Comparison of ENCODE assay signal across 22 mouse cellular contexts in the genomic region with DNA sequence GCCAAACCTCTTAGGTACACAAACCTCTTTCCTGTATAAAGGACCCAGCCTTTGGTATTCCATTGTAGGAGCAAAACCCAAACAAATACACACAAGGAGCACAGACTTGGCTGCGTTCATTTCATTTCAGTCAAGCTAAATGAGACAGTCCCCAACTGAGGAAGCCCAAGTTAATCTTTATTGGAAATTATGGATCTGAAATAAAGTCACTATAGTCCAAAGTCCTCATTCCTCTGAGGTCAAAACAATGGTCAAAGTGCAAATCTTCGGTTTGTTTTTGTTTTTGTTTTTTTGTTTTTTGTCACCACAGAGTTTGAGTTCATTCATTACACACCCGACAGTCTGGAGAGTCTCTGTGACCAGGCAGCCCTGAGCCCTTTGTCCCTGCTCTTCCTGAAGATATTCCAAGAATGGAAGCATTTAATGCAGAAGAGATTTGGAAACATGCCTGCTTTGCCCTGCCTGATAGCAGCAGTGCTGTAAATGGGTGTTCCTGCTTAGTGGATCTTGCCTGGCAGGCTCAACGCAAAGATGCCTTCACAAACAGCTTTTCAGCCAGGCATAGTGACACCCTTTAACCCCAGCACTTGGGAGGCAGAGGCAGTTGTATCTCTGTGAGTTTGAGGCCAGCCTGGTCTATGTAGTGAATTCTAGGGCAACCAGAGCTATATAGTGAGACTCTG. TPM values are rescaled to one million over a fixed set of nuclear protein-coding genes. Genes with fewer than 3 reads are reported as not detected.
A peak's percentile ranks its signal among the peaks of the same experiment; 100 is the strongest.
DNase-seq lines count a peak whose midpoint lies in the region; ATAC-seq and TF ChIP-seq lines count a peak whose summit lies in the region.
"Had no signal": no experiment of that assay in that cellular context is flagged by ENCODE, and none has a peak within 500 bp of the region (broad histone marks: within the 10 kb centered on the region; RNA-seq: fewer than 3 reads in every experiment).

No protein-coding gene starts in this region.

- no peaks in the 10 kb centered on the region for H3K36me3 ChIP-seq in kidney, embryonic 14.5 days (ENCODE audit: control insufficient read depth, insufficient read depth, low read length)
- H3K36me3 ChIP-seq in heart, embryonic 14.5 days (ENCODE audit: control insufficient read depth, insufficient read depth, low read length), result no peaks in the 10 kb centered on the region
- H3K36me3 ChIP-seq in stomach, postnatal 0 days (ENCODE audit: control insufficient read depth, insufficient read depth, low read length), result no peaks in the 10 kb centered on the region
- H3K36me3 ChIP-seq: hindbrain, embryonic 13.5 days; limb, embryonic 10.5 days; liver, embryonic 13.5 days; lung, embryonic 15.5 days; midbrain, embryonic 10.5 days had no signal

- TF ChIP-seq CTCF in stomach, postnatal 0 days (IDR thresholded peaks at IDR 0.05; ENCODE audit: low read depth), result no peak

- DNase-seq in heart, adult 11 months, result peak; percentile 81
- no peak for DNase-seq in heart, postnatal 25 days (ENCODE audit: low spot score)
- peak; percentile 34 for DNase-seq in kidney, adult 18-20 months
- DNase-seq in kidney, adult 9 months, result peak; percentile 75
- DNase-seq in stomach, postnatal 0 days (ENCODE audit: low spot score), result no peak
- no peak for DNase-seq in layer of hippocampus, adult 11-12 months (ENCODE audit: low spot score)
- DNase-seq: cerebellum, adult 8-10 months; liver, embryonic 13.5 days; thymus, postnatal 36 days had no signal

- H3K9me3 ChIP-seq in kidney, embryonic 14.5 days (ENCODE audit: control insufficient read depth, low read length), result no peaks in the 10 kb centered on the region
- H3K9me3 ChIP-seq in heart, embryonic 14.5 days (ENCODE audit: control insufficient read depth, low read length), result no peaks in the 10 kb centered on the region
- H3K9me3 ChIP-seq in stomach, postnatal 0 days (ENCODE audit: control insufficient read depth, low read length), result no peaks in the 10 kb centered on the region
- H3K9me3 ChIP-seq: hindbrain, embryonic 13.5 days; limb, embryonic 10.5 days; liver, embryonic 13.5 days; lung, embryonic 15.5 days; midbrain, embryonic 10.5 days had no signal

- H3K4me3 ChIP-seq in kidney, embryonic 14.5 days (ENCODE audit: low read length), result no peak overlapping the region
- H3K4me3 ChIP-seq in heart, embryonic 14.5 days (ENCODE audit: control insufficient read depth in 1 of 2, insufficient read depth in 1 of 2, low read depth in 1 of 2, low read length in 2 of 2), result no peak overlapping the region
- H3K4me3 ChIP-seq in stomach, postnatal 0 days (ENCODE audit: low read depth, low read length), result no peak overlapping the region
- H3K4me3 ChIP-seq: hindbrain, embryonic 13.5 days; limb, embryonic 10.5 days; liver, embryonic 13.5 days; lung, embryonic 15.5 days; midbrain, embryonic 10.5 days had no signal

- intact Hi-C loops in heart, postnatal 25 days (cut with DNase I), result no loop called here

- H3K4me1 ChIP-seq in kidney, embryonic 14.5 days (ENCODE audit: control insufficient read depth, insufficient read depth, low read length), result no peaks in the 10 kb centered on the region
- peaks cover 16 to 19% of the 10 kb centered on the region in 2 experiments for H3K4me1 ChIP-seq in heart, embryonic 14.5 days (ENCODE audit: control insufficient read depth in 2 of 2, insufficient read depth in 2 of 2, low read length in 2 of 2)
- H3K4me1 ChIP-seq in stomach, postnatal 0 days (replicated peaks; ENCODE audit: control insufficient read depth, insufficient read depth), result no peaks in the 10 kb centered on the region
- H3K4me1 ChIP-seq: hindbrain, embryonic 13.5 days; limb, embryonic 10.5 days; lung, embryonic 15.5 days; midbrain, embryonic 10.5 days had no signal

- ATAC-seq in kidney, embryonic 14.5 days (ENCODE audit: low FRiP score, low TSS enrichment), result no peak
- no peak for ATAC-seq in heart, embryonic 14.5 days (ENCODE audit: insufficient number of reproducible peaks, insufficient read depth, low FRiP score, low read depth)
- no peak for ATAC-seq in stomach, postnatal 0 days (ENCODE audit: low FRiP score, low TSS enrichment)
- ATAC-seq: inflammation-experienced regulatory T-cells, adult 6 months had no signal

- WGBS in kidney, embryonic 14.5 days, result 84% methylated on average over 4 of the region's 4 CpGs
- 52% methylated on average over 4 of the region's 4 CpGs for WGBS in heart, embryonic 14.5 days
- 66% methylated on average over 4 of the region's 4 CpGs for WGBS in stomach, postnatal 0 days

- H3K4me2 ChIP-seq in kidney, embryonic 14.5 days (replicated peaks; ENCODE audit: low read depth, low read length), result no peak overlapping the region
- H3K4me2 ChIP-seq in heart, embryonic 14.5 days (ENCODE audit: low read length), result no peak overlapping the region
- no peak overlapping the region for H3K4me2 ChIP-seq in stomach, postnatal 0 days (replicated peaks; ENCODE audit: low read depth)
- H3K4me2 ChIP-seq: hindbrain, embryonic 13.5 days; liver, embryonic 13.5 days; lung, embryonic 15.5 days had no signal

- no peaks in the 10 kb centered on the region for H3K27me3 ChIP-seq in kidney, embryonic 14.5 days (ENCODE audit: control insufficient read depth, insufficient read depth, low read length)
- H3K27me3 ChIP-seq in heart, embryonic 14.5 days (ENCODE audit: control insufficient read depth, insufficient read depth, low read length), result no peaks in the 10 kb centered on the region
- H3K27me3 ChIP-seq in stomach, postnatal 0 days (ENCODE audit: control insufficient read depth, insufficient read depth, low read length), result no peaks in the 10 kb centered on the region
- H3K27me3 ChIP-seq: CH12.LX; hindbrain, embryonic 13.5 days; liver, embryonic 13.5 days; lung, embryonic 15.5 days had no signal

- TF ChIP-seq EP300 in stomach, postnatal 0 days (optimal IDR thresholded peaks at IDR 0.05), result no peak

- no peak overlapping the region for H3K27ac ChIP-seq in kidney, embryonic 14.5 days (ENCODE audit: low read depth, low read length)
- H3K27ac ChIP-seq in heart, embryonic 14.5 days (replicated peaks in 1 of 2; ENCODE audit: control insufficient read depth in 1 of 2, insufficient read depth in 1 of 2, low read depth in 2 of 2, low read length in 2 of 2), result peak overlapping the region; percentile 43 to 87; a peak in 3 of 4 replicates
- H3K27ac ChIP-seq in stomach, postnatal 0 days (replicated peaks), result no peak overlapping the region
- H3K27ac ChIP-seq: hindbrain, embryonic 13.5 days; limb, embryonic 10.5 days; liver, embryonic 13.5 days; lung, embryonic 15.5 days; macrophage; midbrain, embryonic 10.5 days had no signal

- no peak overlapping the region for H3K9ac ChIP-seq in kidney, embryonic 14.5 days (ENCODE audit: low read depth, low read length)
- no peak overlapping the region for H3K9ac ChIP-seq in heart, embryonic 14.5 days (ENCODE audit: low read length)
- H3K9ac ChIP-seq in stomach, postnatal 0 days (ENCODE audit: low read length), result no peak overlapping the region
- H3K9ac ChIP-seq: hindbrain, embryonic 13.5 days; liver, embryonic 13.5 days; lung, embryonic 15.5 days had no signal

RNA-seq across cellular contexts. Expression of a gene that starts 47.9 kb away (rescaled TPM):
- total RNA-seq in heart, postnatal 25 days (2021), result 100 to 1,000 TPM; 101 to 108 TPM
- not detected in 2 replicates for polyA plus RNA-seq in kidney, embryonic 14.5 days (2014; fragmentation: Nextera tagmentation; extraction: Ambion mirVana)
- polyA plus RNA-seq in heart, embryonic 14.5 days (2014; fragmentation: Nextera tagmentation; extraction: Ambion mirVana), result 8.7 and 9.5 TPM in 2 replicates
- 0.10 and 0.12 TPM in 2 replicates for polyA plus RNA-seq in stomach, postnatal 0 days (2015; fragmentation: Nextera tagmentation; extraction: Ambion mirVana)
- total RNA-seq: MEL had no signal
- polyA plus RNA-seq: forebrain, embryonic 11.5 days; inflammation-experienced regulatory T-cells, adult 6 months; macrophage had no signal

RNA-seq across cellular contexts. Expression of a gene that starts 56.4 kb away (rescaled TPM):
- total RNA-seq in heart, postnatal 25 days (2021), result not detected
- 0.56 TPM in 1 of 2 replicates, not detected in the other for polyA plus RNA-seq in kidney, embryonic 14.5 days (2014; fragmentation: Nextera tagmentation; extraction: Ambion mirVana)
- polyA plus RNA-seq in heart, embryonic 14.5 days (2014; fragmentation: Nextera tagmentation; extraction: Ambion mirVana), result not detected in 2 replicates
- polyA plus RNA-seq in stomach, postnatal 0 days (2015; fragmentation: Nextera tagmentation; extraction: Ambion mirVana), result 0.18 TPM in 1 of 2 replicates, not detected in the other
- total RNA-seq: CH12.LX; heart, adult 18-20 months; MEL had no signal
- polyA plus RNA-seq: inflammation-experienced regulatory T-cells, adult 6 months; liver, embryonic 13.5 days; lung, embryonic 15.5 days; macrophage; testis, adult 2 months had no signal

Comparison
In these comparisons a context has a peak if more than half of its experiments do, and no peak if none do; other contexts are left out.
1. DNase-seq: peak in heart, adult 11 months (single experiment), kidney, adult 18-20 months (single experiment) and kidney, adult 9 months (single experiment); none in heart, postnatal 25 days (single experiment), stomach, postnatal 0 days (single experiment) and layer of hippocampus, adult 11-12 months (single experiment).
2. H3K27ac ChIP-seq: peak in heart, embryonic 14.5 days (2 of 2); none in kidney, embryonic 14.5 days (single experiment) and stomach, postnatal 0 days (single experiment).